8 mouse cellular contexts compared by ENCODE assay signal in the genomic region with DNA sequence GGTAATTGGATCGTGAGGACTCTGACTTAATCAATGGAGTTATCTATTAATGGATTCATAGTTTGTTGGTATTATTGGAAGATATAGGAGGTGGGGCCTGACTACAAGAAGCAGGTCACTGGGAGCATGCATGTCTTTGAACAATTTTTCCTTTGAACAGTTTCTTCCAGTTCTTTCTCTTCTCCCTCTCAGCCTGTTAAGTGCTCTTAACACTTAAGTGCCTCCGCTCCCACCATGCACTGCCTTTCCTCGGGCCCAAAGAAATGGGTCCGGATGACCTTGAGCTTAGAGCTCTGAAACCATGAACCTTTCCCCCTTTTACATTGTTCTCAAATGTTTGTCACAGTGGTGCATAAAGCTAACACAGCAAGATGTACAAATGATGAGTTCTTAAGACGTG. TPM values are rescaled to one million over a fixed set of nuclear protein-coding genes. Genes with fewer than 3 reads are reported as not detected.
DNase-seq lines count a peak whose midpoint lies in the region; ATAC-seq lines count a peak whose summit lies in the region.

No protein-coding gene starts in this region.

- no peaks in the 10 kb centered on the region for H3K27me3 ChIP-seq in heart, embryonic 11.5 days (ENCODE audit: control insufficient read depth, insufficient read depth, low read length)
- H3K27me3 ChIP-seq in megakaryocyte, embryonic 14.5 days (replicated peaks) = no peaks in the 10 kb centered on the region
- H3K27me3 ChIP-seq in liver, embryonic 15.5 days = no peaks in the 10 kb centered on the region
- H3K27me3 ChIP-seq in neural tube, embryonic 15.5 days (replicated peaks) = no peaks in the 10 kb centered on the region

- H3K9ac ChIP-seq in heart, embryonic 11.5 days (ENCODE audit: low read depth, low read length) = no peak overlapping the region
- 0 out of 2 replicates have a peak overlapping the region, but pooled peaks have one; percentile 83 for H3K9ac ChIP-seq in liver, embryonic 15.5 days
- no peak overlapping the region for H3K9ac ChIP-seq in neural tube, embryonic 15.5 days (replicated peaks)

- peaks cover 3% of the 10 kb centered on the region; the same call in 1 of the 2 replicates for H3K36me3 ChIP-seq in heart, embryonic 11.5 days (ENCODE audit: control insufficient read depth, insufficient read depth, low read length)
- peaks cover 44% of the 10 kb centered on the region for H3K36me3 ChIP-seq in megakaryocyte, embryonic 14.5 days (replicated peaks; ENCODE audit: low read length)
- H3K36me3 ChIP-seq in liver, embryonic 15.5 days (replicated peaks) = peaks cover 23% of the 10 kb centered on the region
- H3K36me3 ChIP-seq in neural tube, embryonic 15.5 days = peaks cover 12% of the 10 kb centered on the region

- ATAC-seq in heart, embryonic 11.5 days (replicated peaks; ENCODE audit: insufficient number of reproducible peaks, low FRiP score, low TSS enrichment) = no peak
- no peak for ATAC-seq in megakaryocyte, adult 5-6 weeks (ENCODE audit: poor library complexity, severe bottlenecking)
- no peak for ATAC-seq in liver, embryonic 15.5 days (ENCODE audit: insufficient read depth)
- ATAC-seq in neural tube, embryonic 15.5 days (ENCODE audit: low FRiP score) = peak; percentile 6; the same call in 1 of the 2 replicates

- no peak overlapping the region for H3K4me2 ChIP-seq in heart, embryonic 11.5 days
- peak overlapping the region; percentile 88; the same call in 1 of the 2 replicates for H3K4me2 ChIP-seq in liver, embryonic 15.5 days
- H3K4me2 ChIP-seq in neural tube, embryonic 15.5 days = peak overlapping the region; percentile 73; the same call in 1 of the 2 replicates

- H3K4me3 ChIP-seq in heart, embryonic 11.5 days (ENCODE audit: low read depth, low read length) = no peak overlapping the region
- peak overlapping the region; percentile 96 for H3K4me3 ChIP-seq in megakaryocyte, embryonic 14.5 days (replicated peaks)
- no peak overlapping the region for H3K4me3 ChIP-seq in liver, embryonic 15.5 days (replicated peaks)
- H3K4me3 ChIP-seq in neural tube, embryonic 15.5 days (replicated peaks) = no peak overlapping the region

- no peak for DNase-seq in heart, postnatal 36 days
- DNase-seq in adrenal gland, postnatal 25 days = no peak
- no peak for DNase-seq in embryo, embryonic 10 days (ENCODE audit: low spot score)

- intact Hi-C loops in heart, postnatal 36 days (cut with DNase I) = no loop called here

- WGBS in heart, embryonic 11.5 days (ENCODE audit: insufficient replicate concordance) = 67% methylated on average over 5 of the region's 5 CpGs
- WGBS in liver, embryonic 15.5 days (ENCODE audit: insufficient replicate concordance) = 76% methylated on average over 5 of the region's 5 CpGs
- 85% methylated on average over 5 of the region's 5 CpGs for WGBS in neural tube, embryonic 15.5 days

- peak overlapping the region; percentile 87; the same call in 1 of the 2 replicates for H3K27ac ChIP-seq in heart, embryonic 11.5 days (ENCODE audit: low read depth, low read length)
- H3K27ac ChIP-seq in liver, embryonic 15.5 days (replicated peaks) = peak overlapping the region; percentile 70; the same call in 1 of the 2 replicates
- H3K27ac ChIP-seq in neural tube, embryonic 15.5 days (replicated peaks) = peak overlapping the region; percentile 92

- H3K4me1 ChIP-seq in heart, embryonic 11.5 days (ENCODE audit: control insufficient read depth, insufficient read depth, low read length) = peaks cover 15% of the 10 kb centered on the region
- H3K4me1 ChIP-seq in megakaryocyte, embryonic 14.5 days = peaks cover 74% of the 10 kb centered on the region
- peaks cover 33% of the 10 kb centered on the region for H3K4me1 ChIP-seq in liver, embryonic 15.5 days (replicated peaks)
- peaks cover 20% of the 10 kb centered on the region for H3K4me1 ChIP-seq in neural tube, embryonic 15.5 days

- H3K9me3 ChIP-seq in heart, embryonic 11.5 days (replicated peaks; ENCODE audit: control insufficient read depth, low read length) = 0 out of 2 replicates have a peak, but pooled peaks cover 2% of the 10 kb centered on the region
- peaks cover 6% of the 10 kb centered on the region for H3K9me3 ChIP-seq in megakaryocyte, embryonic 14.5 days
- no peaks in the 10 kb centered on the region for H3K9me3 ChIP-seq in liver, embryonic 15.5 days (replicated peaks)
- H3K9me3 ChIP-seq in neural tube, embryonic 15.5 days (replicated peaks) = no peaks in the 10 kb centered on the region

RNA-seq across cellular contexts. Expression of a gene that starts 0.7 kb away (rescaled TPM):
- polyA plus RNA-seq in heart, embryonic 11.5 days (2014; fragmentation: Nextera tagmentation; extraction: Ambion mirVana) = 42.4 and 44.8 TPM in 2 replicates
- 10 to 100 TPM; 35.5 to 42.1 TPM for total RNA-seq in heart, postnatal 36 days (2021)
- 20.4 and 35.2 TPM in 2 replicates for polyA plus RNA-seq in megakaryocyte, embryonic 14.5 days (2012; ENCODE audit: insufficient read depth, low replicate concordance)
- total RNA-seq in megakaryocyte, adult 5-6 weeks (2015) = 33.3 and 47.8 TPM in 2 replicates
- 13.9 and 17.1 TPM in 2 replicates for total RNA-seq in megakaryocyte, adult 5-6 weeks (2017)
- 47.6 and 49.2 TPM in 2 replicates for polyA plus RNA-seq in liver, embryonic 15.5 days (2015; fragmentation: Nextera tagmentation; extraction: Ambion mirVana)
- polyA plus RNA-seq in neural tube, embryonic 15.5 days (2015; fragmentation: Nextera tagmentation; extraction: Ambion mirVana) = 40.7 and 44.9 TPM in 2 replicates
- 89.9 and 96.6 TPM in 2 replicates for total RNA-seq in adrenal gland, postnatal 25 days (2021)

RNA-seq across cellular contexts. Expression of a gene that starts 34.1 kb away (rescaled TPM):
- polyA plus RNA-seq in heart, embryonic 11.5 days (2014; fragmentation: Nextera tagmentation; extraction: Ambion mirVana) = 45.0 and 45.6 TPM in 2 replicates
- 100 to 1,000 TPM; 106 to 112 TPM for total RNA-seq in heart, postnatal 36 days (2021)
- 26.2 and 48.5 TPM in 2 replicates for polyA plus RNA-seq in megakaryocyte, embryonic 14.5 days (2012; ENCODE audit: insufficient read depth, low replicate concordance)
- total RNA-seq in megakaryocyte, adult 5-6 weeks (2015) = 16.8 and 17.8 TPM in 2 replicates
- total RNA-seq in megakaryocyte, adult 5-6 weeks (2017) = 19.6 and 19.8 TPM in 2 replicates
- polyA plus RNA-seq in liver, embryonic 15.5 days (2015; fragmentation: Nextera tagmentation; extraction: Ambion mirVana) = 15.8 and 16.1 TPM in 2 replicates
- polyA plus RNA-seq in neural tube, embryonic 15.5 days (2015; fragmentation: Nextera tagmentation; extraction: Ambion mirVana) = 46.0 and 50.9 TPM in 2 replicates
- total RNA-seq in adrenal gland, postnatal 25 days (2021) = 497 and 541 TPM in 2 replicates

RNA-seq across cellular contexts. Expression of a gene that starts 34.6 kb away (rescaled TPM):
- 11.2 and 11.6 TPM in 2 replicates for polyA plus RNA-seq in heart, embryonic 11.5 days (2014; fragmentation: Nextera tagmentation; extraction: Ambion mirVana)
- 1 to 10 TPM; 8.2 to 9.6 TPM for total RNA-seq in heart, postnatal 36 days (2021)
- polyA plus RNA-seq in megakaryocyte, embryonic 14.5 days (2012; ENCODE audit: insufficient read depth, low replicate concordance) = 3.4 and 8.7 TPM in 2 replicates
- 45.6 and 50.8 TPM in 2 replicates for total RNA-seq in megakaryocyte, adult 5-6 weeks (2015)
- 56.9 and 57.3 TPM in 2 replicates for total RNA-seq in megakaryocyte, adult 5-6 weeks (2017)
- polyA plus RNA-seq in liver, embryonic 15.5 days (2015; fragmentation: Nextera tagmentation; extraction: Ambion mirVana) = 11.6 and 12.5 TPM in 2 replicates
- polyA plus RNA-seq in neural tube, embryonic 15.5 days (2015; fragmentation: Nextera tagmentation; extraction: Ambion mirVana) = 6.7 and 8.9 TPM in 2 replicates
- 35.0 and 35.3 TPM in 2 replicates for total RNA-seq in adrenal gland, postnatal 25 days (2021)

RNA-seq across cellular contexts. Expression of a gene that starts 41.1 kb away (rescaled TPM):
- 96.2 and 112 TPM in 2 replicates for polyA plus RNA-seq in heart, embryonic 11.5 days (2014; fragmentation: Nextera tagmentation; extraction: Ambion mirVana)
- 10 to 100 TPM; 41.2 to 43.8 TPM for total RNA-seq in heart, postnatal 36 days (2021)
- 95.9 and 122 TPM in 2 replicates for polyA plus RNA-seq in megakaryocyte, embryonic 14.5 days (2012; ENCODE audit: insufficient read depth, low replicate concordance)
- total RNA-seq in megakaryocyte, adult 5-6 weeks (2015) = 11.6 and 12.8 TPM in 2 replicates
- total RNA-seq in megakaryocyte, adult 5-6 weeks (2017) = 21.4 and 34.0 TPM in 2 replicates
- 62.6 and 74.2 TPM in 2 replicates for polyA plus RNA-seq in liver, embryonic 15.5 days (2015; fragmentation: Nextera tagmentation; extraction: Ambion mirVana)
- polyA plus RNA-seq in neural tube, embryonic 15.5 days (2015; fragmentation: Nextera tagmentation; extraction: Ambion mirVana) = 2,701 and 3,281 TPM in 2 replicates
- 17.8 and 23.2 TPM in 2 replicates for total RNA-seq in adrenal gland, postnatal 25 days (2021)
